Mouse (Mus musculus) ZHBTc4 (cell line): ENCODE results near the gene Steap3.

ENCODE experiments used
- DNase-seq: peaks from one replicate; pipeline ENCODE4 v3.0.0-alpha.2; 2011; ENCODE audit warnings: low read depth, low spot score

Gene Steap3

GRCm38 (mm10) chr1:120251193-120251592 lies 21.3 kb downstream of the Steap3 start:
- no peak for DNase-seq

GRCm38 (mm10) chr1:120250586-120250985 lies 21.9 kb downstream of the Steap3 start:
- no peak for DNase-seq

GRCm38 (mm10) chr1:120249842-120250241 lies 22.7 kb downstream of the Steap3 start:
- DNase-seq, result no peak

- DNase-seq, result no peak
These were observed 24.3 kb downstream of the Steap3 start for GRCm38 (mm10) chr1:120248156-120248555.

GRCm38 (mm10) chr1:120247351-120247750 lies 25.2 kb downstream of the Steap3 start:
- no peak for DNase-seq

GRCm38 (mm10) chr1:120246946-120247345 lies 25.6 kb downstream of the Steap3 start:
- DNase-seq, result no peak

GRCm38 (mm10) chr1:120245661-120246131 lies 26.8 kb downstream of the Steap3 start:
- peak; percentile 79 for DNase-seq

- peak; percentile 77 for DNase-seq
These were observed 27.9 kb downstream of the Steap3 start for GRCm38 (mm10) chr1:120244646-120245045.

GRCm38 (mm10) chr1:120243987-120244386 lies 28.5 kb downstream of the Steap3 start:
- DNase-seq, result no peak

- no peak for DNase-seq
These were observed 35.4 kb downstream of the Steap3 start for GRCm38 (mm10) chr1:120237068-120237467.

GRCm38 (mm10) chr1:120236424-120236823 lies 36.1 kb downstream of the Steap3 start:
- no peak for DNase-seq

GRCm38 (mm10) chr1:120235631-120236215 lies 36.8 kb downstream of the Steap3 start:
- no peak for DNase-seq

GRCm38 (mm10) chr1:120232170-120232569 lies 40.3 kb downstream of the Steap3 start:
- no peak for DNase-seq

GRCm38 (mm10) chr1:120231334-120231733 lies 41.2 kb downstream of the Steap3 start:
- peak; percentile 62 for DNase-seq

GRCm38 (mm10) chr1:120229723-120230471 lies 42.6 kb downstream of the Steap3 start:
- no peak for DNase-seq

- no peak for DNase-seq
These were observed 48.9 kb downstream of the Steap3 start for GRCm38 (mm10) chr1:120223613-120224012.

GRCm38 (mm10) chr1:120221285-120221684 lies 51.2 kb downstream of the Steap3 start:
- DNase-seq, result no peak

GRCm38 (mm10) chr1:120220841-120221240 lies 51.7 kb downstream of the Steap3 start:
- no peak for DNase-seq

GRCm38 (mm10) chr1:120208502-120209230 lies 63.8 kb downstream of the Steap3 start:
- DNase-seq, result no peak

- DNase-seq, result no peak
These were observed 64.9 kb downstream of the Steap3 start for GRCm38 (mm10) chr1:120207568-120207967.

GRCm38 (mm10) chr1:120204834-120205233 lies 67.7 kb downstream of the Steap3 start:
- peak; percentile 64 for DNase-seq

GRCm38 (mm10) chr1:120203836-120204235 lies 68.7 kb downstream of the Steap3 start:
- no peak for DNase-seq
